Mouse (Mus musculus): Measurements from ENCODE around the gene Nrg4.

GRCm38 (mm10) chr9:55253849-55254248, 72.8 kb downstream of the Nrg4 start:
- TF ChIP-seq CTCF (IDR thresholded peaks at IDR 0.05; ENCODE audit: low read depth) (no peak), EP300 (IDR thresholded peaks at IDR 0.05; ENCODE audit: low read depth) (no peak)

Measured in liver, embryonic 14.5 days (tissue).